ENCODE assay signal across 19 mouse cellular contexts in the genomic region with DNA sequence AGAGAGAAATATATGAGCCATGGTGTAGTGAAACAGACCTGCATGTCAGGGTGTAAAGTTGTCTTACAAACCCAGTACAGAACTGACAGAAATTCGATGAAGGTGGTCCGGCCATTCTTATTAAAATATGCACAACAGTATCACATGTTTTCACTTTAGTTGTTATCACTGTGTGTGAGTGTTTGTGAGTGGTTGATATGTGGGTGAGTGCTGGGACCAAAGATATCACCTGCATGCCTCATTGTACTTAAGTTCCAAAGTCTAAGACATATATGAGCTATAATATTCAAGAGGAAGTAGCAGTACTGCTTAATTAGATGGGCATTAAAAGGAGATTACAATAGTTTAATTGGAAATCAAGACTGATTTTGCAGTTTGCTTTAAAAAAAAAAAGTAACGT.
"Had no signal": no experiment of that assay in that cellular context is flagged by ENCODE, and none has a peak within 500 bp of the region (broad histone marks: within the 10 kb centered on the region; RNA-seq: fewer than 3 reads in every experiment).

No protein-coding gene starts in this region.

- DNase-seq: kidney, adult 11 months; kidney, adult 8-10 months; kidney, postnatal 10 days; kidney, postnatal 36 days; layer of hippocampus, postnatal 36 days; lung, adult 18-20 months; lung, postnatal 10 days; lung, postnatal 4 days; midbrain, embryonic 14.5 days; right cerebral cortex, adult 18-20 months; right cerebral cortex, postnatal 14 days; right cerebral cortex, postnatal 4 days; thymus, adult 2 months; thymus, postnatal 14 days had no signal

- H3K4me3 ChIP-seq: kidney, embryonic 15.5 days; left cerebral cortex, adult 2 months; lung, embryonic 15.5 days had no signal

- H3K27ac ChIP-seq: kidney, embryonic 15.5 days; left cerebral cortex, adult 2 months; lung, embryonic 15.5 days; stomach, postnatal 0 days had no signal

- H3K27me3 ChIP-seq: lung, embryonic 15.5 days had no signal

- H3K9me3 ChIP-seq: kidney, embryonic 15.5 days had no signal

- H3K36me3 ChIP-seq: kidney, embryonic 15.5 days; lung, embryonic 15.5 days had no signal

- H3K9ac ChIP-seq: lung, embryonic 15.5 days had no signal

- H3K4me2 ChIP-seq: lung, embryonic 15.5 days; midbrain, embryonic 11.5 days had no signal
